Mouse (Mus musculus): ENCODE measurements around the gene Gm7168. TPM values are rescaled to one million over a fixed set of nuclear protein-coding genes. Genes with fewer than 3 reads are reported as not detected.
"Not testable (repeated sequence)": the region's sequence is repeated elsewhere in the genome, so short reads cannot be mapped to it uniquely, and the experiment has no call there.

The Gm7168 gene
- polyA plus RNA-seq, 1 experiment from 2014 or later: not detected

GRCm38 (mm10) chr17:13987690-13988089, 39.5 kb downstream of the Gm7168 start:
- WGBS: 84% methylated on average over 1 of the region's 1 CpGs

GRCm38 (mm10) chr17:13993425-13993824, 45.3 kb downstream of the Gm7168 start:
- H3K27ac ChIP-seq (replicated peaks in 1 of 2; ENCODE audit: control insufficient read depth in 1 of 2, insufficient read depth in 1 of 2, low read depth in 2 of 2, low read length in 2 of 2); H3K9ac ChIP-seq (ENCODE audit: low read length); H3K4me2 ChIP-seq (ENCODE audit: low read length); ATAC-seq (ENCODE audit: insufficient number of reproducible peaks, insufficient read depth, low FRiP score, low read depth); H3K36me3 ChIP-seq (ENCODE audit: control insufficient read depth, insufficient read depth, low read length); H3K27me3 ChIP-seq (ENCODE audit: control insufficient read depth, insufficient read depth, low read length); H3K4me3 ChIP-seq (ENCODE audit: control insufficient read depth in 1 of 2, insufficient read depth in 1 of 2, low read depth in 1 of 2, low read length in 2 of 2); H3K9me3 ChIP-seq (ENCODE audit: control insufficient read depth, low read length); H3K4me1 ChIP-seq (ENCODE audit: control insufficient read depth in 2 of 2, insufficient read depth in 2 of 2, low read length in 2 of 2): not testable (repeated sequence)
- 29% methylated on average over 2 of the region's 2 CpGs for WGBS

More at GRCm38 (mm10) chr17:13987690-13988089, 39.5 kb downstream of the Gm7168 start:
- no peak for ATAC-seq (ENCODE audit: insufficient number of reproducible peaks, insufficient read depth, low FRiP score, low read depth)
- no peak overlapping the region for H3K9ac ChIP-seq (ENCODE audit: low read length)
- no peaks in the 10 kb centered on the region for H3K36me3 ChIP-seq (ENCODE audit: control insufficient read depth, insufficient read depth, low read length)
- H3K4me3 ChIP-seq (ENCODE audit: control insufficient read depth in 1 of 2, insufficient read depth in 1 of 2, low read depth in 1 of 2, low read length in 2 of 2): no peak overlapping the region
- no peaks in the 10 kb centered on the region for H3K4me1 ChIP-seq (ENCODE audit: control insufficient read depth in 2 of 2, insufficient read depth in 2 of 2, low read length in 2 of 2)
- no peaks in the 10 kb centered on the region for H3K27me3 ChIP-seq (ENCODE audit: control insufficient read depth, insufficient read depth, low read length)
- no peak overlapping the region for H3K27ac ChIP-seq (replicated peaks in 1 of 2; ENCODE audit: control insufficient read depth in 1 of 2, insufficient read depth in 1 of 2, low read depth in 2 of 2, low read length in 2 of 2)
- H3K4me2 ChIP-seq (ENCODE audit: low read length): no peak overlapping the region
- H3K9me3 ChIP-seq (ENCODE audit: control insufficient read depth, low read length): no peaks in the 10 kb centered on the region

Other genes starting within 250 kb of the Gm7168 start
- gene Afdn, start 187.8 kb upstream of the Gm7168 start, polyA plus RNA-seq (2014; fragmentation: Nextera tagmentation; extraction: Ambion mirVana): 77.5 and 78.1 TPM in 2 replicates
- gene Tcte2, start 186.5 kb upstream of the Gm7168 start, polyA plus RNA-seq (2014; fragmentation: Nextera tagmentation; extraction: Ambion mirVana): 5.0 and 6.0 TPM in 2 replicates
- gene Gm7356, start 55.3 kb downstream of the Gm7168 start, polyA plus RNA-seq (2014; fragmentation: Nextera tagmentation; extraction: Ambion mirVana): not detected in 2 replicates
- not detected in 2 replicates for gene Gm7358, start 111.2 kb downstream of the Gm7168 start, polyA plus RNA-seq (2014; fragmentation: Nextera tagmentation; extraction: Ambion mirVana)